In genomic region chr11:120303119-120303518, GRCm38 (mm10) we compare ENCODE assay signal across 22 mouse cellular contexts. TPM values are rescaled to one million over a fixed set of nuclear protein-coding genes. Genes with fewer than 3 reads are reported as not detected.
DNase-seq lines count a peak whose midpoint lies in the region; ATAC-seq and TF ChIP-seq lines count a peak whose summit lies in the region.
"Had no signal": no experiment of that assay in that cellular context is flagged by ENCODE, and none has a peak within 500 bp of the region (broad histone marks: within the 10 kb centered on the region; RNA-seq: fewer than 3 reads in every experiment).

No protein-coding gene starts in this region.

- H3K9me3 ChIP-seq in kidney, embryonic 16.5 days (ENCODE audit: low read length) = peaks cover 5% of the 10 kb centered on the region; the same call in 1 of the 2 replicates
- no peaks in the 10 kb centered on the region for H3K9me3 ChIP-seq in embryonic facial prominence, embryonic 10.5 days
- H3K9me3 ChIP-seq in liver, embryonic 12.5 days (replicated peaks) = no peaks in the 10 kb centered on the region
- H3K9me3 ChIP-seq: hindbrain, embryonic 15.5 days; neural tube, embryonic 15.5 days had no signal

- no peak for ATAC-seq in kidney, embryonic 16.5 days (ENCODE audit: low FRiP score, low TSS enrichment)
- ATAC-seq in liver, embryonic 12.5 days = no peak
- ATAC-seq in megakaryocyte progenitor cell, adult 5-6 weeks (replicated peaks; ENCODE audit: poor library complexity) = no peak
- ATAC-seq: activated CD4-positive, CD25-positive, alpha-beta regulatory T cell, adult 4 months; intestine, postnatal 0 days; Patski had no signal

- peak; percentile 12 for DNase-seq in gastrocnemius, adult 2 months
- DNase-seq in gastrocnemius, adult 8-10 months (ENCODE audit: low spot score in 2 of 2) = no peak
- DNase-seq in kidney, postnatal 4 days = no peak
- no peak for DNase-seq in embryonic facial prominence, embryonic 10.5 days (ENCODE audit: low spot score)
- DNase-seq: adrenal gland, postnatal 36 days; cerebellum, postnatal 10 days; gastrocnemius, postnatal 25 days; right cerebral cortex, postnatal 25 days; thymus, postnatal 36 days had no signal

- H3K36me3 ChIP-seq in kidney, embryonic 16.5 days (ENCODE audit: insufficient read depth, low read length) = no peaks in the 10 kb centered on the region
- no peaks in the 10 kb centered on the region; the same call in 1 of the 2 replicates for H3K36me3 ChIP-seq in embryonic facial prominence, embryonic 10.5 days (replicated peaks)
- no peaks in the 10 kb centered on the region for H3K36me3 ChIP-seq in liver, embryonic 12.5 days
- H3K36me3 ChIP-seq: hindbrain, embryonic 15.5 days; limb, embryonic 12.5 days; neural tube, embryonic 15.5 days had no signal

- intact Hi-C loops in gastrocnemius, adult 2 months (cut with DNase I) = loop anchor here (10.0 kb wide), 1 partner anchor 268 kb away; no protein-coding TSS in a partner anchor

- 84% methylated on average over 9 of the region's 9 CpGs for WGBS in kidney, embryonic 16.5 days
- 84% methylated on average over 9 of the region's 9 CpGs for WGBS in embryonic facial prominence, embryonic 10.5 days
- WGBS in liver, embryonic 12.5 days (ENCODE audit: insufficient replicate concordance) = 71% methylated on average over 9 of the region's 9 CpGs

- no peak for TF ChIP-seq CTCF in gastrocnemius, adult 2 months (IDR thresholded peaks at IDR 0.05)

- no peak overlapping the region for H3K4me2 ChIP-seq in kidney, embryonic 16.5 days (replicated peaks; ENCODE audit: low read depth, low read length)
- peak overlapping the region; percentile 91 for H3K4me2 ChIP-seq in liver, embryonic 12.5 days
- H3K4me2 ChIP-seq: hindbrain, embryonic 15.5 days; neural tube, embryonic 15.5 days had no signal

- no peaks in the 10 kb centered on the region for H3K27me3 ChIP-seq in kidney, embryonic 16.5 days (ENCODE audit: insufficient read depth, low read length)
- peaks cover 22% of the 10 kb centered on the region for H3K27me3 ChIP-seq in embryonic facial prominence, embryonic 10.5 days (replicated peaks; ENCODE audit: low read depth, poor library complexity, severe bottlenecking)
- peaks cover 16% of the 10 kb centered on the region for H3K27me3 ChIP-seq in liver, embryonic 12.5 days (replicated peaks)
- H3K27me3 ChIP-seq: hindbrain, embryonic 15.5 days; neural tube, embryonic 15.5 days had no signal

- peak overlapping the region; percentile 31; the same call in 1 of the 2 replicates for H3K9ac ChIP-seq in kidney, embryonic 16.5 days (replicated peaks; ENCODE audit: low read length)
- peak overlapping the region; percentile 80 for H3K9ac ChIP-seq in liver, embryonic 12.5 days
- H3K9ac ChIP-seq: hindbrain, embryonic 15.5 days; limb, embryonic 12.5 days; neural tube, embryonic 15.5 days had no signal

- peaks cover 40% of the 10 kb centered on the region for H3K4me1 ChIP-seq in kidney, embryonic 16.5 days (ENCODE audit: insufficient read depth, low read length)
- peaks cover 61% of the 10 kb centered on the region for H3K4me1 ChIP-seq in embryonic facial prominence, embryonic 10.5 days
- peaks cover 92% of the 10 kb centered on the region for H3K4me1 ChIP-seq in liver, embryonic 12.5 days

- H3K4me3 ChIP-seq in gastrocnemius, adult 2 months = no peak overlapping the region
- H3K4me3 ChIP-seq in kidney, embryonic 16.5 days (ENCODE audit: low read length) = no peak overlapping the region
- H3K4me3 ChIP-seq in embryonic facial prominence, embryonic 10.5 days = no peak overlapping the region
- peak overlapping the region; percentile 66 for H3K4me3 ChIP-seq in liver, embryonic 12.5 days
- H3K4me3 ChIP-seq: hindbrain, embryonic 15.5 days; left cerebral cortex, adult 2 months; limb, embryonic 12.5 days; neural tube, embryonic 15.5 days had no signal

- H3K27ac ChIP-seq in gastrocnemius, adult 2 months = no peak overlapping the region
- no peak overlapping the region for H3K27ac ChIP-seq in kidney, embryonic 16.5 days (ENCODE audit: low read length)
- H3K27ac ChIP-seq in embryonic facial prominence, embryonic 10.5 days (replicated peaks) = 0 out of 2 replicates have a peak overlapping the region, but pooled peaks have one; percentile 98
- H3K27ac ChIP-seq in liver, embryonic 12.5 days = peak overlapping the region; percentile 91
- H3K27ac ChIP-seq: hindbrain, embryonic 15.5 days; kidney, postnatal 0 days; left cerebral cortex, adult 2 months; limb, embryonic 12.5 days; neural tube, embryonic 15.5 days; stomach, postnatal 0 days had no signal

RNA-seq across cellular contexts. Expression of gene Actg1, which starts 45.2 kb away (rescaled TPM):
- 100 to 1,000 TPM; 201 to 262 TPM for total RNA-seq in gastrocnemius, adult 2 months (2021)
- total RNA-seq in gastrocnemius, adult 8-10 months (2022) = 100 to 1,000 TPM; 131 to 185 (median 162) TPM
- 2,803 and 2,860 TPM in 2 replicates for polyA plus RNA-seq in kidney, embryonic 16.5 days (2015; fragmentation: Nextera tagmentation; extraction: Ambion mirVana)
- polyA plus RNA-seq in embryonic facial prominence, embryonic 10.5 days (2016; fragmentation: Nextera tagmentation; extraction: Ambion mirVana) = 3,067 and 3,150 TPM in 2 replicates
- 952 and 1,008 TPM in 2 replicates for polyA plus RNA-seq in liver, embryonic 12.5 days (2016; fragmentation: Nextera tagmentation; extraction: Ambion mirVana)
- total RNA-seq in megakaryocyte progenitor cell, adult 5-6 weeks (2015) = 1,607 and 1,783 TPM in 2 replicates
- total RNA-seq in megakaryocyte progenitor cell, adult 5-6 weeks (2017) = 724 and 844 TPM in 2 replicates

RNA-seq across cellular contexts. Expression of gene Fscn2, which starts 58.2 kb away (rescaled TPM):
- total RNA-seq in gastrocnemius, adult 2 months (2021) = under 1 TPM in 1 of 2 experiments, not detected in 1; 0.87 TPM
- under 1 TPM in 3 of 4 experiments, not detected in 1; 0.21 to 0.54 (median 0.29) TPM for total RNA-seq in gastrocnemius, adult 8-10 months (2022)
- polyA plus RNA-seq in kidney, embryonic 16.5 days (2015; fragmentation: Nextera tagmentation; extraction: Ambion mirVana) = 0.72 and 0.82 TPM in 2 replicates
- polyA plus RNA-seq in embryonic facial prominence, embryonic 10.5 days (2016; fragmentation: Nextera tagmentation; extraction: Ambion mirVana) = 0.10 and 0.19 TPM in 2 replicates
- polyA plus RNA-seq in liver, embryonic 12.5 days (2016; fragmentation: Nextera tagmentation; extraction: Ambion mirVana) = 0.16 and 0.18 TPM in 2 replicates
- not detected in 2 replicates for total RNA-seq in megakaryocyte progenitor cell, adult 5-6 weeks (2015)
- not detected in 2 replicates for total RNA-seq in megakaryocyte progenitor cell, adult 5-6 weeks (2017)
- total RNA-seq: megakaryocyte, adult 5-6 weeks had no signal

Comparison
In these comparisons a context has a peak if more than half of its experiments do, and no peak if none do; other contexts are left out.
1. H3K27ac ChIP-seq: peak in embryonic facial prominence, embryonic 10.5 days (single experiment) and liver, embryonic 12.5 days (single experiment); none in gastrocnemius, adult 2 months (single experiment) and kidney, embryonic 16.5 days (single experiment).